Mouse (Mus musculus) MN1 (cell line): ENCODE data around the gene Kif1a.
A peak's percentile ranks its signal among the peaks of the same experiment; 100 is the strongest.
"Not testable (repeated sequence)": the region's sequence is repeated elsewhere in the genome, so short reads cannot be mapped to it uniquely, and the experiment has no call there.

Experiments
- DNase-seq: peaks from one replicate; pipeline ENCODE4 v3.0.0-alpha.2; 2016; ENCODE audit warnings: low spot score

Kif1a gene

DNA sequence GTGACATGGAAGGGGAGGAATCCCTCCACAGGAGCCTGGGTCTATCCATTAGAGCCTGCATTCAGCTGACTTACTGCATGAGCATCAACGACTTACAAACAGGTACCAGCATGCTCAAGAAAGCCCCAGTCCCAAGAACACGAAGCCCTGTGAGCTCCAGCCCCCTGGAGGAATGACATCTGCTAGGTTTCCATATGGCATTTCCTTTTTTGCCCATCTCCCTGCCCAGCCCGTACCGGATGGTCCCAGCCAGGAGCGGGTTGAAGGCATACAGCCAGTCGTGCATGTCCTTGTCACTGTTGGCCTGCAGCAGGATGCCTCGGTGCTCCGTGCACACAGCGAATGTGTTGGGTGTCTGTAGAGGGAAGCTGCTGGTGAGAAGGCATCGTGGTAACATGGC lies 83.0 kb downstream of the Kif1a start:
- no peak for DNase-seq

DNA sequence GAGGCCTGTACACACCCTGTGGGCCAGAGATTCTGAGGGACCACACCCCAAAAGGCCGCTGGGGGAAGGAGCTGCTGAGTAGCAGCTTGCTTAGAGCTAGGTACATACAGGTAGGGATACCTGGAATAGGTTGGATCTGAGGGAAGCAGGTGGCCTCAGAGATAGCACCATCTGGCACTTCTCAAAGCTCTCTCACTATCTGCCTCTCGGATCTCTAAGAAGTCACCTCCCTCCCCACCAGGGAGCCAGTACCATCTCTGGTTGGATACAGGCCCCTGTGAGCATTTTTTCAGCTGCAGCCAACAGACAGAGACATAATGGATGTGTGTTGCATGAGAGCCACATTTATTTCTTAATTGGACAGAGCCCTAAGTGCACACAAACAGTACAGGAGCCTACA lies 86.6 kb downstream of the Kif1a start:
- DNase-seq = no peak

DNA sequence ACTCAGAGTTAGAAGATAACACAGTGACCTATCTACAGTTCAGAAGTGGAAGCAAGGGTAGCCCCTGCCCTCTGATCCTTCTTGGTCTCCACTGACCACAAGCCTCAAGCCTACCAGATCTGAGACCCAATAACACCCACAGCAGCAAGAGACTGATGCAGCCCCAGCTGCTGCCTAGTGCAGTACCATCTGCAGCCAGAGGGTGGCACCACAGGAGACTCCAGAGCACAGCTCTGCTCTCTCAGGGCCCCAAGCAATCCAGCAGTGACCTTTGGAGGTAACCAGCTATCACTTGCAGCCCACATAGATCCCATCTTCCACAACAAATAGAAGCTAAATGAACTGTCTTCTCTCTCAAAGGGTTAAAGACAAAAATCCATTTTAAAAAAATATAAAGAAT lies 87.3 kb downstream of the Kif1a start:
- DNase-seq = peak; percentile 71

GRCm38 (mm10) chr1:93013367-93013766 lies 88.4 kb downstream of the Kif1a start:
- no peak for DNase-seq

DNA sequence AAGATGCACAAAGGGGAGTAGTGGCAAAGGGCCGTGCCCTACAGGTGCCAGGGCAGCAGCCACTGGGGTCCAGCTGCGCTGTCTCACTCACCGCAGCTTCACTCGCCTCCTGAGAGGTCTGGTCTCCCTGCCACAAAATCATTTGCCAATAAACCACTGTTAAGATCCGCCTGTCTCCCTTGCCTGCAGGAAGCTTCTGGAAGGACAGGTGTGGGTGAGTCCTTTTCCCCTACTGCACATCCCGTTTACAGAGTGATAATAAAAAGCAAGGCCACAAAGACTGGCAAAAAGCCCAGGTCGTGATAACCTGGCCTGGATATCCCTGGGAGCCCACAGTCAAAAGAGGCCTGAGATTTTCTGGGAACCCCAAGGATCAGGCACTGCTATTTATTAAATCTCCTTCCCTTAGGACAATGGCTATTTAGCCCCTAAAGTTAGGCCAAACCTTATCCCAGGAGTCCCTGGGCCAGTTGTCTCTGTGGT lies 89.6 kb downstream of the Kif1a start:
- no peak for DNase-seq

DNA sequence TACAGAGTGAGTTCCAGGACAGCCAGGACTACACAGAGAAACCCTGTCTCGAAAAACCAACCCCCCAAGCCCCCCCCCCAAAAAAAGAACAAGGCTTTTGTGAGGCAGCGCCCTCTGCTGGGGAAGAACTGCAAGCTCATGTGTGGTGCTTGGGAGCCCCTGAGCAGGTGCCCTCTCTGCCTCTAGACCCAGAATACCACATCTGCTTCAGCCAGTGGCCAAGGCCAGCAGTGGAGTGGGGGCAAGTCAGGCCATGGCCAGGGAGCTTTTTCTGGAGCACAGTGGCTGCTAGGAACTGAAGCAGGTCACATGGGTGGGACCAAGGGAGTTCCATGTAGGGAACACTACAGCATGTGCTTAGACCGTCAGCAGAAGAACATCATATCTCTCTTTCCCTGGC lies 91.0 kb downstream of the Kif1a start:
- peak; percentile 41 for DNase-seq

DNA sequence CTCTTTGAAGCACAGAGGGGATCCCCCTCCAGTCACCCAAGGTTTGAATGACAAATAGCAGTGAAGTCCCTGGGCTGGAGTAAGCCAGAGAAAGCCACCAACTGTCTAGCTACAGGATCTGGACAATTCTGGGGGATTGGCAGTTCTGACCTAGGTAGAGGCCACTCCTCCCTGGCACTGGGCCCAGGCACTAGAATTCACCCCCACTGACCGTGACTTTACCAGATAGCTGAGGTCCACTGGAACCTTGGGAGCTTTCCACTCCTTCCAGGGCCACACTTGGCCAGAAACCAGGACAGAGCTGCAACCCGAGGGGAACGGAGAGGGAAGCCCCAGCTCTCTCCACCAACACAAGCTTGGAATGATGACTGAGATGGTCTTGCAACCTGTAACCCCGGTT lies 92.6 kb downstream of the Kif1a start:
- DNase-seq = peak; percentile 19

- no peak for DNase-seq
These were observed 95.7 kb downstream of the Kif1a start, which contains the start of gene Aqp12 for GRCm38 (mm10) chr1:93006061-93006460. Gene Aqp12, plus strand, starts transcription at chr1:93006334.

- DNase-seq = no peak
These were observed 108.9 kb downstream of the Kif1a start for GRCm38 (mm10) chr1:92992880-92993279.

DNA sequence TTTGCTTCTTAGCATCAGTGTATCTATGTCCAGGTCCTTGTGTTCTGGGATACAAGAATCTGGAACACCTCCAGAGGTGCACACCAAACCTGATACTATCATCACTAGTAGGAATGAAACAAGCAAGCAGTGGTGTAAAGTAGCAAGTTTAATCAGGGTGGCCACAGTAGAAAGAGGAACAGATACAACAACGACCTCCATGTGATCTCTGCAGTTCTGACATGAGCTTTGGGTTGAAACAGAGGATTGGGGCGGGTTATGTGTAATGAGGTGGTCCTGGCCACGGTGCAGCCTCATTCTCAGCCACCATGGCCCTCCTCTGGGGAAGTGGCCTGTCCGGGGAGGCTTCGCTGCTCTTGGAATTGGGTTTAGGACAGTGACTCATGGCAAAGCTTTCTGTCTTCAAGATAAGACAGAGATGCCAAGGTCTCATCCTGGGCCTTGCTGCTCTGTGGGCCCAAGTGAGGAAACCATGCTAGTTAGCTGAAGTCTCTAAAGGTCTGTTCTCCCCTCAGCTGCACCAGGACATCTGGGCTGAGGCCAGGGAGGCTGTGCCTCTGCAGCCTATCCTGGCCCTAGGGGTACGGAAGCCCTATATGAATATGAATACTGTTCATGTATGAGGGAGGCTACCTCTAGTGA lies 109.4 kb downstream of the Kif1a start:
- no peak for DNase-seq

DNA sequence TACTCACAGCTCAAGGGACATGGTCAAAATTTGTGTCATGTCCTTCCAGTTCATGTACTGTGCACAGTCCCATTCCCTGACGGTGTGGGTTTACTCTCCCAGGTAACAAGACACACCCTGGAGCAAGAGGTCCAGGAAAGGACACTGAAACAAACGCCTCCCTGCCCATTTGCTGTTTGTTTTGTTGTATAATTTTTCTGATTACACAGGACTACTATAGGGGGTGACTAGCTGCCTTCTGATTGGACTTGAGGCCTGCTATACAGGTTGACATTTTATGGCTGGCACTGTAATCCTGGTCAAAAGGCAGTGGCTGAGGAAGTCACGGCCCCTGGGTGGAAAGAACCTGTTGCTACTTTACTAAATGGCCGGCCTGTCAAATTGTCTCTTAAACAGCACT lies 111.9 kb downstream of the Kif1a start:
- DNase-seq = no peak

DNA sequence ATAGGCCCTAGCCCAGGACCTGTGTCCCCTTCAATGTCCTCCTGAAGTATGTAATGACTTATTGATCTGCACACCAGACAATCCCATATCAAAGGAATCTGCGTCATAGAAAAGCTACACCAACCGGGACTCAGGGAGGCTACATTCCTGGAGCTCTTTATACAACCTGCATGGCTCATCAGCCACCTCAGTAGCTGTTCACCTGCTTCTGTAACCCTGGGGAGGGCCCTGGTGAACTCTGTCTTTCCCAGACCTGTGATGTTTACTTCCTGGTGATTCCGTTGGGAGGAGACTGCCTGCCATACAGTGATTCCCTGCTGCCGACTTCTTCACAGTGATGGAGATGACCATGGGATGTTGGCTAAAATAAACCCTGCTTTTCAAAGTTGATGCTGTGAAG lies 112.9 kb downstream of the Kif1a start:
- no peak for DNase-seq

- DNase-seq = no peak
These were observed 116.8 kb downstream of the Kif1a start for GRCm38 (mm10) chr1:92984999-92985398.

- no peak for DNase-seq
These were observed 118.7 kb downstream of the Kif1a start for GRCm38 (mm10) chr1:92982931-92983605.

- DNase-seq = no peak
These were observed 120.5 kb downstream of the Kif1a start for GRCm38 (mm10) chr1:92981056-92981845.

DNA sequence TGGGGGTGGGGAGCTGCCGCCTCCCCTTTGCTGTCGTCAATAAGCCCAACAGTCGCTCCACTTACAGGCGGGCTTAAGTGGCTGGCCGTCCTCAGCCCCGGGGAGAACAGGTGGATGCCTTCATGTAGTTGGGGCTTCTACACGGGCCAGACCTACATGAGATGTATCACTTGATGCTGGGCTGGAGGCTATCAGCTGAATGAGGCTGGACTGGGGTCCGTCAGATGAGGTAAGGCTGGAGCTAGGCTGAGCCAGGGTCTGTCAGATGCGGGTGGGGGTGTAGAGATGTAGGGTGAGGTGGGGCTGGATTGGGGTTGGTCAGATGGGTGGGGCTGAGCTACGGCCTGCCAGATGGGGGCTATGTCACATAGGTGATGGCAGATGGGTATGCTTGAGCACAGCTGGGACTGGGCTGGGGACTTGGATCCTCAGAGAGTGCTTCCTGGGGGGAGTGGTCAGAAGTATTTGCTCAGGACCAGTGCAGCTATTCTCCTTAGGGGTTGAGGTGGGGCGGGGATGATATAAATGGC lies 122.6 kb downstream of the Kif1a start:
- DNase-seq = no peak

GRCm38 (mm10) chr1:92978645-92979044 lies 123.1 kb downstream of the Kif1a start:
- DNase-seq = no peak

DNA sequence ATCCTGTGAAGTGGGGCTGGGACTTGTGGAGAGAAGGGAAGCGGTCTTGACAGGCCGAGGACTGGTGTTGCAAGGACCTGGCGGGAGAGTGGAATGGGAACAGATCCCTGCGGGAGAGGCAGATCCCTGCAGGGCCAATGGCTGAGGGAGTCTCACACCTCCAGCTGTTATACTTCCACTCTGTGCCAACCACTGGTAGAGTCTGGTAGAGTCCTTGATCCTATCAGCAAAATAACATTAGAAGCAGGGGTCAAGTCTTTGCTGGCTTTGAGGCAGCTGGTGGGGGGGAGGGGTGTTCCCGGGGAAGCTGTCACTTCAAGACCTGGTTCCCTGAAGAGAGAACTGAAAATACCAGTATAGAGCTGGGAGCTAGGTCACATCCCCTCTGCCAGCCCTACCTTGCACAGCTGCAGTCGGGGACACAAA lies 125.6 kb downstream of the Kif1a start:
- DNase-seq = peak; percentile 65

DNA sequence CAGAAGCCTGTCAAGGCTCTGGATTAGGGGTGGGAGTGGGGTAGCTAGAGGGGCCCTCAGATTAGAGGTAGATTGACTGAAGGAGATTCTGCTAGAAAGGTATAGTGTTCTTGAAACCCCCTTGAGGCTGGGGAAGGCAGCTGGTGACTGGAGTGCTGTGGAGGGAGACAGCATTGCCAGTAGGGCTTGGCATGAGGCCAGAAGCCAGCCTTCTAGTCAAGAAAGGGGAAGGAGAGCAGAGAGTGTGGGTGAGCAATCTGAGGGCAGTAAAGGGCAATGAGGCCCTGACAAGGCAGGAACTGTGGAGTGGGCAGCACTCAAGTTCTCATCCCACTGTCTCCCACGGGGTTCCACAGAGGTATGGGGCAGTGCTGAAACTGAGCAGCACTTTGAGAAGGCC lies 128.9 kb downstream of the Kif1a start:
- DNase-seq = peak; percentile 71

- no peak for DNase-seq
These were observed 129.6 kb downstream of the Kif1a start for GRCm38 (mm10) chr1:92971879-92972795.

DNA sequence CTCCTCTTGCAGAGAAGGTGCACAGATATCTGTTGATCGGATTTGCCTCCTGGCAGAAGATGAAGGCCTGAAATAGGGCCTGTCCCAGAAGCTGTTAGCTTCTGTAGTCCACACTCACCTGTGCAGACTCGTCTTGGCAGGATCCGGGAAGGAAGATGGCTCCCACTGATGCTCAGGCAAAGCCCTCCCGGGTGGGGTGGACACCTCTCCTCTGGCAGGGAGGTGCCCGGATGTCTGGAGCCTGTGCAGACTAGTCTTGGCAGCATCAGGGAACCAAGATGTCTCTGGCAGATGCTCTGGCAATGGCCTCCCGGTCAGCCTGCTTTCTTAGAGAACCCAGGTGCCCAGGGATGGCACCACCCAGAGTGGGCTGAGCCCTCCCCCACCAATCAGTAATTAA lies 131.0 kb downstream of the Kif1a start:
- DNase-seq = not testable (repeated sequence)
